Mouse (Mus musculus) right cerebral cortex, postnatal 25 days (tissue): Measurements from ENCODE around the gene Ndufs7.
"Not testable (repeated sequence)": the region's sequence is repeated elsewhere in the genome, so short reads cannot be mapped to it uniquely, and the experiment has no call there.

Source experiments
- DNase-seq: peaks from one replicate; pipeline ENCODE4 v3.0.0; 2022

Ndufs7 gene

DNA sequence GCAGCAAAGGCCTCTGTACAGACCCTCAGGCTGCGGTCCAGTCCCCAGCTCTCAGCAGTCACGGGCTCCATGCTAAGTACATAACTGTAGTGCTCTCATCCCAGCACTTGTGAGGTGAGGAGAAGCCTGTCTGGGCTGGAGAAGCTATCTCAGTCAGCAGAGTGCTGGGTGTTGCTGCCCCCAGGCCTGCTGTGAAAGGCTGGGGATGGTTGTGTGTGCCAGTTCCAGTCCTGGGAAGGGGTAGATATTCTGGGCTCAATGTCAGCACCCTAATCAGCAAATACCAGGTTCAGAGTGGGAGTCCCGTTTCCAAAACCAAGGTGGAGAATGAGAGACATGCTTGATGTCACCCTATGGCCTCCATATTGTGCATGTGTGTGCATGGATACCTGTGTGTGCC, 6.3 kb upstream of the Ndufs7 start:
- no peak for DNase-seq

DNA sequence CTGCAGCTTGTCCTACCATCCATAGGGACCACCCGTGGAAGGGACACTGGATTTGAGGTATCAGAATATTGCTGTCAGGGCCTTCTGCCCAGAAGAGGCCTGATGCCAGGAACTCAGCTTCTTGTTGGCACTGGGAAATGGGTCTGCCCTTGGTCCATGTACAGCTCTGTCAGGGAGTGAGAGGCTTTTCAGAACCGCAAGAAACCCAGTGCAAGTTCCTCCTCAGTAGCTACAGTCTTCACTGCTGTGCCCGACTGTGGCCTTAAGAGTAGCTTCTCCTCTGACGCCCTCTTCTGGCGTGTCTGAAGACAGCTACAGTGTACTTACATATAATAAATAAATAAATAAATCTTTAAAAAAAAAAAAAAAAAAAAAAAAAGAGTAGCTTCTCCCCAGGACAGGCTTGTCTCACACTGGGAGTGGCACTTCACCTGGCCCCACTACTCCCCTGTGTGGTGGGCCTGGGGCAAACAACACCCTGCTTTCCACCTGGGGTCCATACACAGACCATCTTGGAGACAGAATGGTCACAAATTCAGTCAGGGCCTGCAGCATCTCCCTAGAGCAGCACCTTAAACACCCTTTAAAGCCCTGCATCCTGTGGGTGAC, 4.0 kb upstream of the Ndufs7 start:
- no peak for DNase-seq

DNA sequence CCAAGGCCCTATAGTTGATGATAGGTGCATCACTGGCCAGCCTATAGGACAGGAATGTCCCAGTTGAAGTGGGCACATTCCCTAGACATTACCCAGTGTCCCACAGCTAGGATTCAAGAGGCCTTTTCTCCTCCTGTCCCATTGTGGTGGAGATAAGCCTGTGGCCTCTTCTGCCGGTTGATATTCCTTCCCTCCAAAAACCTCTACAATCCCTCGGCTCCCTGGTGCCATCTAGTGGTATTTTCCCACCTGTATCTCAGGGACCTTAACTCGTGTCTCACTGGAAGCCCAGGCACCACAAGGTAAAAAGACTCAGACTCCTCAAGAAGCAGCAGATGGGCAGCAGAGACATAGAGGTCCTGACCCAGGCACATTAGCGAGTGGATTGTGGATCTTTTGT, 3.3 kb upstream of the Ndufs7 start:
- DNase-seq: peak; percentile 69

DNA sequence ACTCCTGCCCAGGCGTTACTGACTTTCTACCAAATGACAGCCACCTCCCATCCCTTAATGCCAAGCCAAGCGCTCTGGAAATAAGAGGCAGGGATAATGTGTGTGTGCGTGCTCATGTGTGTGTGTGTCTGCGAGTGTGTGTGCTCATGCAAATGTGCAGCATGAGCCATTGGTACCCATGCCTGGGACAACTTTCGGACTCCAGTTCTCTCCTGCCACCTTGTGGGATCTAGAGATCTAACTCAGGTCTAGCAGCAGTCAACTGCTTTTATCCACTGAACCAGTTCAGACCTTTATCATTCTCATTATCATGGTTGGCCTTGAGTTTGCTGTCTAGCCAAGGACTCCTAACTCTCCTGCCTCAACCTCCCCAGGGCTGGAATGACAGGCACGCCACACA, 1.1 kb upstream of the Ndufs7 start:
- no peak for DNase-seq

DNA sequence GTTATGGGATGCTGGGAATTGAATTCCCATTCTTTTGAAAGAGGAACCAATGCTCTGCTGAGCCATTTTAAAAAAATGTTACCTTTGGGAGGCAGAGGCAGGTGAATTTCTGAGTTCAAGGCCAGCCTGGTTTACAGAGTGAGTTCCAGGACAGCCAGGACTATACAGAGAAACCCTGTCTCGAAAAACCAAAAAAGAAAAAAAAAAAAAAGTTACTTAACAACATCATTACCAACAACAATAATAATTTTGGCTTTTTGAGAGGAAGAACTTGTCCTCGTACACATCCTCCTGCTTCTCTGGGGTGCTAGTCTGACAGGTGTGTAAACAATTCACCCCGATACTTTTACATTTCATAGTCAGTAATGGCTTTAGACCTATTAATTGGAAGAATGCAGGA, 484 bp upstream of the Ndufs7 start:
- DNase-seq: not testable (repeated sequence)

DNA sequence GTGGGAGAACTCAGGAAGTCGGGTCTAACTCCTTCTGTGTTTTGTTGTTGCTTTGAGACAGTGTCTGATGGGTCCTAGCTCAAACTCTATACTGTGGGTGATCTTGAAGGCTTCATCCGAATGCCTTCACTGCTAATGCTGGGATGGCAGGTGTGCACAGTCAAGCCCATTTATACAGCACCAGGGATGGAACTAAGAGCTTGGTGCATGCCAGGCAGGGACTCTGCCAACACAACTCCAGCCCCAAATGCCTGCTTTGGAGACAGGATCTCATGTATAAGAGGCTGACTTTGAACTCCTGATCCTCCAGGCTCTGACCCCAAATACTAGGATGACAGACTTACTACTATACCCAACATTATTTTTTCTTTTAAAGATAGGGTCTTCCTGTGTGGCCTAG, 1.1 kb downstream of the Ndufs7 start:
- DNase-seq: no peak

DNA sequence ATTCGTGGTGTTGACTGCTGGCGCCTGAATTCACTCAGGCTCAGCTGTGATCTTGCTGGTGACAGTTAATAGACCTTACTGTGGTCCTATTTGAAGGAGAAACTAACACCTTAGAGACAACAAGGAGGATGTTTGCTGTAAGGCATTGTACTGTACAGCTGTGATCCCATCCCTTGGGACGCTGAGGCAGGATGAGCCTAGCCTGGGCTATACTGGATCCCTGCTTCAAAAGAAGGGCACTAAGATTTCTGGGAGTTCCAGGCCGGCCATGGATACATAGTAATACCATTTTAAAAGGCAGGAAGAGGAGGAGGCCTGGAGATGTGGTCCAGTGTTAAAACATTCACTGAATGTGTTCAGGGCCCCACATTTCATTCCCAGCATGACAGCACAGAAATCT, 1.7 kb downstream of the Ndufs7 start:
- no peak for DNase-seq

DNA sequence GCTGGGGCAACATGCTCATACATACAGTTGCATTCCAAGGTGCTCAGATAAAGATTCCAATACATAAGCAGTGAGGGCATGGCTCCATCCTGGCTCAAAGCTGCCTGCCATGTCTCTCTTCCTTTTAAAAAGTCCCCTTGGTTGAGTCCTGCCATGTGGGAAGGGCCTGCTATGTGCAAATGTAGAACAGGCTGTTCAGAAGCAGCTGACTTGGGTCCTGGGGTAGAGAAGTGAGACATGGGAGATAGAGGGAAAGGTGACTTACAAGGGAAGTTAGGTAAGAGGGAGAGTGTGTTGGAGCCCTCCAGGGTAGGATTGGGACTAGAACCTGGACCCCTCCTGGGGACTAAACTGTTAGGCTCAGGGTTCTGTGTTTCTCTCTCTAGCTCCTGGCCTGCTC, 3.1 kb downstream of the Ndufs7 start:
- no peak for DNase-seq

DNA sequence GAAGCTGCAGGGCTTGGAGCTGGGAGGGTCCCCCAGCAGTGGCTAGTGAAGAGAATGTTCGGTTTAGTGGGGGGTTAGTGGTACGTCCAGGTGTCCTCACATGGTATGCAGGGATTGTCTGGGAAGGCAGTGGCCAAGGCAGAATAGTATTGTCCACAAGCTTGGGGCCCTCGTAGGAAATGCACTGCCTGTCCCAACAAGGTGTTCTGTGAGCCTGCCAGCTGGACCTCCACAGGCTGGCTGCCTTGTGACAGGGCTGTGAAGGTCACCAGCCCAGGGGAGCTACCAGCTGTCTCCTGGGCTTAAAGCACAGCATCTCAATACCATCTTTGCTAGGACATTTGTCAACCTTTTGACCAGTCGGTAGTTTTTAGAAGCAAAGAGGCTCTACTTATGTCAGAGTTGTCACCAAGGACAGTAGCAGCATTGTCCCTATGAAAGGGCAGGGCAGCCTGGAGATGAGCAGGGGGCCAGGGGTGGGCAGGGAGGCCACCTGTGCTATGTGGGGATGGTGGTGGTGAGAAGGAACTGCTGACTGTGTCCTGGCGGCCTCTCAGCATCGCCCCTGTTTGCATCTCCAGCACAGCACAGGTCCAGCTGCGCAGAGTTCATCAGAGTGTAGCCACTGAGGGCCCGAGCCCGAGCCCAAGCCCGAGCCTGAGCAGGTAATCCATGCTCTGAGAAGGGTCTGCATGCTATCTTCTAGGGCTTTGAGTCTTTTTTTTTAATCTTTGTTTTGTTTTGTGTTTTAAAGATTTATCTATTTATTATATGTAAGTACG, 3.8 kb downstream of the Ndufs7 start:
- no peak for DNase-seq

DNA sequence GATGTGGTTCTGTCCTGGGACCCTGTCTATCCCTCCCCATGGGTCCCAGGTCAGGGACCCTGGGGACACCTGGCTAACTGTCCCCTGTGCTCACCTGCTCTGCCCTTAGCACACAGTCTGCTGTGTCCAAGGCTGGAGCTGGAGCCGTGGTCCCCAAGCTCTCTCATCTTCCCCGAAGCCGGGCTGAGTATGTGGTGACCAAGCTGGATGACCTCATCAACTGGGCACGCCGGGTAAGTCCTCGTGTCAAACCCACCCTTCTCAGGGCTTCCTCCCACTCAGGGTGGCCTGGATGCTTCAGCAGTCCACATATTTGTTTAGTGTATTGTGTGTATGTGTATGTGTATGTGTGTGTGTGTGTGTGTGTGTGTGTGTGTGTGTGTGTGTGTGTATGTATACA, 4.6 kb downstream of the Ndufs7 start:
- DNase-seq: no peak

DNA sequence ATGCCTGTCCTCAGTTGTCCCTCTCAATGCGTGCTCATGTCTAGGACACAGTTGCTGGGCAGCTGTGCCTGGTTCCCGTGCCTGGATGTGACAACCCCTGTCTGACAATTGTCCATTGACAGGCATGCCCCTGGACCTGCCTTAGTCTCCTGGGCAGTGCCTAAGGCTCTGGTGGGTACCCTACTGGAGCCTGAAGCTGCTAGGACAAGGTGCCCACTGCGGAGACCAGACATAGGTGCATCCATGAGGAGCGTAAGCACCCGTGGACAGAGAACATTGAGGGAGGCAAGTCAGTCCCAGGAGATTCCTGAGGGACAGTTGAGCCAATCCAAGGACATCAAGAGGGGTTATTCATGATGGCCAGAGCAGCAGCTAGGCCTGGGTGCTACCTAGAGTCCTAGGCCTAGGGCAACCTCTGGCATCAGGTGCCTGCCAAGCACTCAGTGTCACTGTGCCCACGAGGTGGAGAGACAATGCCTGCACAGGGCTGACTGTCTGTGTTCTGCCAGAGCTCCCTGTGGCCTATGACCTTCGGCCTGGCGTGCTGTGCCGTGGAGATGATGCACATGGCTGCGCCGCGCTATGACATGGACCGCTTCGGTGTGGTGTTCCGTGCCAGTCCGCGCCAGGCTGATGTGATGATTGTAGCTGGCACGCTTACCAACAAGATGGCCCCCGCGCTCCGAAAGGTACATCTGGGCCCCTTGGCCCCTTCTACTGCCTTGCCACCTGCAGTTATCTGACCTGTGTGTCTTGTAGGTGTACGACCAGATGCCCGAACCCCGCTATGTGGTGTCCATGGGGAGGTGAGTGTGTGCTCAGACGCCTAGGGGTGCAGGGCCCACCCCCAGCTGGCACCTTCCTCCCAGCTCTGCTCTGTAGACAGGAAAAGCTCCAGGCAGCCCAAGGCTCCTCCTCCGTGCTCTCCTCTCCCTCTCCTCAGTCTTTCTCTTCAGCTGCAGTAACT, 5.7 kb downstream of the Ndufs7 start:
- DNase-seq: no peak

DNA sequence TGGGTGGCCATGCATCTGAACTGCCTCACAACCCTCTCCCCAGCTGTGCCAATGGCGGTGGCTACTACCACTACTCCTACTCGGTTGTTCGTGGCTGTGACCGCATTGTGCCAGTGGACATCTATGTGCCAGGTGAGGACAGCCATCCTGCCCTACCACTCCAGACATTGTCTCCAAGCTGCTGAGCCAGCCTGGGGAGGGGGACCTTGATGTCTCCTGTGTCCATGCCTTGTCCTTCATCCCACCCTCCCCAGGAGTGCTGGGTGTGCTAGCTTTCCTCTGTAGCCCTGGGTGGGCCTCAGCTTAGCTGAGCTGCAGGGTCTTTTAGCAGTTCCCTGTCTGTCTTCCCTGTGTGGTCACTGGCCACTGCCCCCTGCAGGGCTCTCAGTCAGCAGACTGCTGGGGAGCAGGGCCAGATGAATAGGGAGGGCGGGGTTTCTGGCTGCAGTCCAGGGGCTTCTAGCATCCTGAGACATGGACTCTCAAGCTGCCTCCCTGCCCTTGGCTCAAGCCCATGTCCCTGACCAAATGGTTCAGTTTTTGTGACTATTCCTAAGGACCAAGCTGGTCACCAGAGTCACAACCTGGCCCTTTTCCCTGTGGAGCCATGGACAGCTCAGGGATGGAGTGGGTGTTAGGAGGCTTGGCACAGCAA, 7.1 kb downstream of the Ndufs7 start:
- no peak for DNase-seq

DNA sequence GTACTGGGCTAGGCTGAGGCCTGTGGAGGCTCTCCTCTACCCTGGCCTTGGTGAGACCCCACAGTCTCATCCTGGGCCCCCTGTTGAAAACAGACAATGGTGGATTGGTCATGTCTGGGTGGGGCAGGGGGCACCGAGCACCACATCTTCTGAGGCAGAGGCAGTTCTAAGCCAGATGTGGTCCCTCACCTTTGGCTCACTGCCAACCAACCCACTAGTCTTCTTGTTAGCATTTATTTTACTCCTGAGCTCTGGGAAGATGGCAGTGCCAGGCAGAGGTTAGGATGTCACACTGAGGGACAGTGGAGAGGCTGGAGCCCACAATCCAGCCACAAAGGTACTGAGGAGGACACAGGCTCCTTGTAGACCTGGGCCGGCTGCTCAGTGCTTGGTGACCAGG, 9.0 kb downstream of the Ndufs7 start:
- no peak for DNase-seq

DNA sequence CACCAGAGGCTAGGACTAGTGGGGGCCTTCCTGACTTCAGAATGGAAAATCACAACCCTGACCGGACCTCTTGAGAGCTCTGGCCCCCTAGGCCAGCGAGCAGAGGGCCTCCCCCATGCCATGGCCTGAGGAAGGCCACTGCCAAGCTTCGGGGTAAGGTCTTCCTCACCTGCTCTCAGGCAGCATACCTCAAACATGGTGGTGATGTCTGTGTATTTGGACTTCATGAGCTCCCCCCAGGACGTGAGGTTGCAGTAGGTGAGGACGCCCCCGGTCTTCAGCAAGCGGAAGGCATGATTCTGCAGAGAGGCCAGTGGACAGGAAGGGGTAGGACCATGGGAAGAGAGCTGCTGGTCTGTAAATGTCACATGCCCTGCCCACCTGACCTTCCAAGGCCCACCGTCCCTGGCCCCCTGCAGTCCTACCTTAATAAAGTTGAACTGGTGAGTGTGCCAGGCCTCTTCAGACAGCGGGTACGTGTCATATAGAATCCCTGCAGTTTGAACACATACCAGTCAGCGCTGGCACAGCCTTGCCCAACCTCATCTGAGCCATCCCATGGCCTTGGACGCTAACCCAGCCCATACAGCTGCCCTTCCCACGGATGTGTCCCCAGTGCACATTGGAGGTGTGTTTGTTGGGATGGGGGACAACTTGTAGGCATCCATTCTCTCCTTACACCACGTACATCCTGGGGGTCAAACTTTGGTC, 10.0 kb downstream of the Ndufs7 start:
- no peak for DNase-seq

DNA sequence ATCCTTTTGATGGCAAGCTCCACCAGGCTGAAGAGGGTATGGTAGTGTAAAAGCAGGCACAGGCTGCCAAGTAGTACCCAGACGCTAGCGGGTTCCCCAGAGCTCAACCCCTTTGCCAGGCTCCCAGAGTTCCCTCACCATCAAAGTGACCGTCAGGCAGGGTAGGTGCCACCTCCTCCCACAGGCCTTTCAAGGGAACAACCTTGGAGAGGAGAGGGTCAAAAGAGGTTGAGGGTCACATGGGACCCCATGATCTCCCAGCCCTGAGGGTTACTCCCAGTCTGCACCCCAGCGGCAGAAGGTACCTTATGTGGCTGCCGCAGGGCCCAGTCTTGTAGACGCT, 10.5 kb downstream of the Ndufs7 start:
- no peak for DNase-seq

DNA sequence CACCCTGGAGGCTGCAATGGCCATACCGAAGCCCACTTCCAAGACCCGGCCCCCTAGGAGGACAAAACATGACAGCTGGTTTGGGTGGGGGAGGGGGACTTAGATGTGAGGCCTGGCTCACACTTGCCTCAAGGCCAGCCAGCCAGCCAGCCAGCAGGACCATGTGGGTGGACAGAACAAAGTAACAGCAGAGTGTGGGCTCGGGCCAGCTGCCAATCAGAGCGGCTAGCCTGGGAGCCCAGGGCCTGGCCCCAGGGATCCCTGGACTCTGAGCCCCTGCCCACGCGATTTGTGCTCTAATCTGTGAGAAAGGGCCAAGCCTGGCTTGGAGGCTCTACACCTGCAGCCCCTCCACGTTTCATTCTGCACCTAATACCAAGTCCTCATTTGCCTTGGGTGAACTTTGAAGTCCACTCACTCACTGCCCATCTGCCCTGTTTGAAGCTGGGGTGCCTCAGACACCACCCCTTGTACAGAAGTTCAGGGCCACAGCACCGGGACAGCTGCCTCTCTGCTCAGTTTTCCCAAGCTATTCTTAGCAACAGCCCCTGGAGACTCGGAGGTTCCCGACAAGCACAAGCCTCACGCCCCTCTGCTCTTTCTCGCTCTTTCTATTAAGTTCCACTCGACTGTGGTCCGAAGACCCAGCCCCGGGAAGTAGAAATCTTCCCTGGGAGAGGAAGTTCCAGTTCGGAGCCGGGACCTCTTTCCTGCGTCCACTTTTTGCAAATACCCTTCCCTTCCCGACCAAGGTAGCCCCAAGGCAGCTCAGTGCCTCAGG, 11.1 kb downstream of the Ndufs7 start:
- DNase-seq: peak; percentile 49

DNA sequence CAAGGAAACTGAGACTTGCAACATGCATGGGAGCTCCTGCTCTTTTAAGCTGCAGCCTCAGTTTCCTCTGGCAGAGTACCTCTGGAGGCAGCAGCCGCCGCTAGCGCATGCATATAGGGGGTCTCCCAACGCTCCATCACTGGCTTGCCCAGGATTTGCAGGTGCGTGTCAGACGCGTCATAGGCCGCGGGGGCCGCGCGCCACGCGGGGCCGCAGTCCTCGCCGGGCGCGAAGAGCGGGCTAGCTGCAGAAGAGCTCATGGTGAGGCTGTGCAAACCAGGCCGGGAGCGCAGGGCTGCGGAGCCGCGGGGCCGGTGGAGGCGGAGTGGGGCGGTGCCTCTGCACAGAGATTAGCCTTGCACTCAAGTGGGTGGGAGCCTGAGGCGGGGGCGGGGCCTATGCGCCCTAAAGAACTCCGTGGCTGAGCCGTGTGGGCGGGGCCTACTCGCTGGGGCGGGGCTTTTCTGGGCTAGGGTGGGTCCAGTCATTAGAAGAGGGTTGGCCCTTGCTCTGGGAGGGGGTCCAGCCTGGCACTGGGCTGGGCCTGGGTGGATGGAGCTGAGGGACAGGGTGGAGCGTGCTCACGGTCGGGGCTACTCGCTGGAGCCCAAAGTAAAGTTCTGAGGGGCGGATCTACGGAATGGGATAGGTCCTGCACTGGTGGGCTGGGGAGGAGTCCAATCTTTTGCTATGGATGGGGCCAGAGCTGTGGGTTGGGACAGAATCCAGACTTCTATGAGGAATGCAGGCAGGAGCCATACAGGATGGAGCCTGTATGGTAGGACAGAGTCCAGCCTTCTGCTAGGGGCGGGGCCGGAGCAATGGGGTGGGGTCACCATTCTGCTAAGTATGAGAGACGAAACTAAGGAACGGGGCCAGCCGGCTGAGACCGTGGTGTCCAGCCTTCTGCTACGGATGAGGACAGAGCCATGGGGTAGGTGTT, 12.0 kb downstream of the Ndufs7 start, which contains the start of the genes Gamt and Dazap1:
TSS of gene Gamt (minus strand) at position 371 of the 943 bp plus-strand sequence.
TSS of gene Dazap1 (plus strand) at position 845 of the 943 bp plus-strand sequence.
- DNase-seq: peak; percentile 88

DNA sequence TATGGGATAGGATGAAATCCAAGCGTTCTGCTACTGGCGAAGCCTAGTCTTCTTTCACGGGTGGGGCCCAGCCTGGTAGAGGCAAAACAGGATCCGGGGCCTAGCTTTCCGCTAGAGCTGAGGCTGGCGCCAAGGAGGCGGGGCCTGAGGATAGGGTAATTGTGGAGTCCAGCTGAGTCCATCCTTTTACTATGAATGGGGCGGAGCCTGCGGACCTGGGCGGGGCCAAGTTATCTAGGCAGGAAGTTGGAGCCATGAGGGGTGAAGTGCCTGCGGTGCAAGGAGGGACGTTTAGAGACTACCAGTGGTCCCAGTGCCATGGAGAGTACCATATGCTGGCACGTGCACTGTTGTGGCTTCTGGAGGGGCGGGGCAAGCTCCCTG, 12.7 kb downstream of the Ndufs7 start:
- DNase-seq: peak; percentile 85

DNA sequence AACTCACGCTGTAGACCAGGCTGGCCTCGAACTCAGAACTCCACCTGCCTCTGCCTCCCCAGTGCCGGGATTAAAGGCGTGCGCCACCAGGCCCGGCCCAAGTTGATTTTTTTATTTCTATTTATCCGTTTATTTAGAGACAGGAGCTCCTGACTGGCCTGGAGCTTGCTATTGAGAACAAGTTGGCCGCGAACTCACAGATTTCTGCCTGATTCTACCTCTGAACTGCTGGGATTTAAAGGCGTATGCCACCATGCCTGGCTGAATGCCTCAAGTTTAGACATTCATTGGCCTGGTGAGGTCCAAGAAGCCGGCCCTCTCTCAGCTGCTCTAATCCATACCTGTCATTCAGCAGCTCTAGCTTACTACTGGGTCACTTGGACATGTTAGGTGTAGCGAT, 13.2 kb downstream of the Ndufs7 start:
- DNase-seq: no peak

DNA sequence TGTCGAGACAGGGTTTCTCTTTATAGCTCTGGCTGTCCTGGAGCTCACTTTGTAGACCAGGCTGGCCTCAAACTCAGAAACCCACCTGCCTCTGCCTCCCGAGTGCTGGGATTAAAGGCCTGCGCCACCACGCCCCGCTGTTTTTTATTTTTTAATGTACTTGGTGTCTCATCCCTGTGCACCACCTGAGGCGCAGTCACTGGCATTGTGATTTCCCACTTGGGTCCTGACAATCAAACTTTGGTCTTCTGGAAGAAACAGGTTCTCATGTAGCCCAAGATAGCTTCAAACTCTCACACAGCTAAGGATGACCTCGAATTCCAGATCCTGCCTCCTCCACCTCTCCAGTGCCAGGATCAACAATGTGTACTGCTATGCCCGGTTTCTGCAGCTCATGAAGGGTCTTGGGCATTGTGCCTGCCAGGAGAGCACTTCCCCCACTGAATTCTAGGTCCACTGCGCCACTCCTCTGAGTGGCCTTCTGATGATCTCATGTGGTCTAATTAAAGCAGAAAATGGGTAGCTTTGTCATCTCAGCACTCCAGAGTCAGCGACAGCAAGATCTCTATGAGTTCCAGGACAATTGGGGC, 13.9 kb downstream of the Ndufs7 start:
- DNase-seq: no peak
